Mouse (Mus musculus): ENCODE data around the gene 4430402I18Rik.

DNA sequence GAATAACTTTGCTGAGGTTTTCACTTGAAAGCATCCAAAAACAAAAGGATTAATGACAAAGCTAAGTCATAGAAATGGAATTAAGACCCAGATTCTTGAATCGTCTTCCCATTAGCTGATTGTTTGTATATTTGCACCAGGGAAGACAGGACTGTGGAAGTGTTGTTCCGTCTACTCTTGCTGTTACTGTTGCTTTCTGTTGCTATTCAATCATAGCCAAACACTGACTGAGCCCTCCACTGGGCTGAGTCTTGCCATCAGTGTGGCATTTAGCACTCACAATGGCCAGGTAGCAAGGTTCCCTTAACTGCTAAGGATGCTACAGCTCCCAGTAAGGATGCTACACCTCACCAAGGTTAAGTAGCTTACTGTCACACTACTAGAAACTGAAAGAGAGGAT is 107.4 kb downstream of the 4430402I18Rik start:
- no peak for TF ChIP-seq CTCF (IDR thresholded peaks at IDR 0.05)
- no peak for TF ChIP-seq EP300 (IDR thresholded peaks at IDR 0.05)
